Mouse (Mus musculus) liver, postnatal 0 days (tissue): ENCODE results near the gene Mxi1.

Experiments
- CTCF ChIP-seq: sonication (generic); IDR thresholded peaks from 2 replicates; pipeline ENCODE4 v1.5.1; 2016; ENCODE audit warnings: antibody characterized with exemption, low read depth
- EP300 ChIP-seq: IDR thresholded peaks from 2 replicates; pipeline ENCODE4 v1.6.1; 2016; ENCODE audit warnings: antibody characterized with exemption, low read depth, mild to moderate bottlenecking

DNA sequence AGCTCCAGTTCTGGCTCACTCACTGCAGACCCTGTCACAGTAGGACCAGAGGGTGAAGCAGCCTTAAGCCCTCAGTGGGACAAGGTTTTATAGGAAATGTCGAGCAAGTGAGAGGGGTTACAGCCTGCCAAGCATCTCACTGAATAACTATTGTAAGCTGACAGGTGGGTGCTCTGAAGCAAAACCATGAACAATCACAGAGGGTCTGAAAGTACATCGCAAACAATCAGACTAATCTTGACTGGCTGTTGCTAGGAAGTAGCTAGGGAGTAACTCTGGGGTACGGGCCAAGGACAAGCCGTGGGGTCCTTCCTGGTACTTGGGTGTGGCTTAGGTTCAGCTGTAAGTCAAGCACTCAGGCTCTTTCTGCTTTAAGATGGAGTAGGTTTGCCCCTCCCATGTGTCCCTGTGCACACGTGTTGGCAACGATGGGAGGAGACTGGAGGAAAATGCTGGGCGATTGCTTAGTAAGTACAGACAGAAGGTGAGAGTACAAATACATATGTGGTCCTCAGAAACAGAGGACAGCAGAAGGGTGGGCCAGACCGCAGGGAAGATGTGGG is 82.5 kb downstream of the Mxi1 start:
- TF ChIP-seq CTCF: no peak
- TF ChIP-seq EP300: no peak
